Mouse (Mus musculus) lung, postnatal 0 days (tissue): ENCODE data around the gene Mansc4.

Experiments used
- CTCF ChIP-seq: IDR thresholded peaks from 2 replicates; pipeline ENCODE4 v1.5.1; 2016; ENCODE audit warnings: antibody characterized with exemption, mild to moderate bottlenecking
- EP300 ChIP-seq: IDR thresholded peaks from 2 replicates; pipeline ENCODE4 v1.6.1; 2016; ENCODE audit warnings: antibody characterized with exemption, mild to moderate bottlenecking, control low read depth

DNA sequence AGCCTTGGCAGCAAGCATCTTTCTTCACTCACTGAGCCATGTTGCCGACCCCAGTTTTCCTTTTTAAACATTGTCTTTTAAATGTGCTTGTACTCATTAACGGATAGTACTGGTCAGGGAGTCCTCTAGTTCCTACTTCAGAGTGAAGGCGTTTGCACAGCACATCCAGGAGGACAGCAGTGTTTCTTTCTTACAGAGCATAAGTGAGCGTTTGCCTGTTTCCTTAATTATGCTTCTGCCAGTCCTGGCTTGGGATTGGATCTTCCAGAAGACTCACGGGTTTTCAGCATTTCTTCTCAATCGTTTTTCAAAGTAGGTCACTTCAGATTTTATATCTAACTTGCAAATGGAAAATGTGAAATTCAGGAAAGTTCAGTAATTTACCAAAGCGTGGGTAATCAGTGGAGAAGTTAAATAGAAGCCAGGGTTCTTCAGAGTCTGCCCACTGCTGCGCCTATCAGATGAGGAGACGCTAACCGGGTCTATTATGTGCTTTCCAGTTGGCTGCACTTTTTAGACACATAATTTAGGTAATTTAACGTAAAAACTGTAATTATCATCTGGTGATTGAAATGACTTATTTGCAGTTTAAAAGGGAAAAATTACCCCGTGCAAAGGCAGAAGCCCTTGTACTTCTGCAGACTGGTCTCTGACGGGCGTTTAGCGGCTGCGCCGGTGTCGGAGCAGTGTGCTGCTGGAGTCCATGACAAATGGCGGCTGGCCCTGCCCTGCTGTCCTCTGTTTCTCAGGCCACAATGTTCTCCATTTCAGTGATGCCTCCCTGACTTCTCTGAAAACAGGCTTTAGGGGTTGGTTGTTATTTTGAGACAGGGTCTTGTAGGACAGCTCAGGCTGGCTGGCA is 32.8 kb downstream of the Mansc4 start:
- TF ChIP-seq EP300: no peak
- TF ChIP-seq CTCF: no peak
